Mouse (Mus musculus): ENCODE results near the gene Ripk4.

Gene Ripk4

DNA sequence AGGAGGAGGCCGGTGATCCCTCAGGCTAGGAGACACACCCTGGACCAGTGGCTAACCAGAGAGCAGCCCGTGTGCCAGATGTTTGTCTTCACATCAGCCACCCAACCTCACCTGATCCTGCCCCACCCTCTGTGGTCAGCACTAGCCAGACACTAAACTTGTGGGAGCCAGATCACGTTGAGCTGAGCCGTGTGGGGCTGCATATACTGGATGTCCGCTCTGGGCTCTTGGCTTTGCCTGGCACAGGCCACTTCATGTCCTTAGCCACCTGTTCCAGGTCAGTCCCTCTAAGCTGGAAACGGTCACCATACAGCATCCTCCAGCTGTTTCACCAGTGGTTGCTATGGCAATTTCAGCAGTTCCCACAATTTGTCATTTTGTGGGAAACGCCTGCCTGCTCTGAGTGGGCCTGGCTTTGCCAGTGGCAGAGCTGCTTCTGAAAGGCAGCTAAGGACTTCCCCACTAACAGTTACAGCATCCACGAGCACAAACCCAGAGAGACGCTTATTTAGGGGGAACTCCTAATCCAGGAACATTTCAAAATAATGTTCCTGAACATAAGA, 28.7 kb downstream of the Ripk4 start:
- DNase-seq = no peak

DNA sequence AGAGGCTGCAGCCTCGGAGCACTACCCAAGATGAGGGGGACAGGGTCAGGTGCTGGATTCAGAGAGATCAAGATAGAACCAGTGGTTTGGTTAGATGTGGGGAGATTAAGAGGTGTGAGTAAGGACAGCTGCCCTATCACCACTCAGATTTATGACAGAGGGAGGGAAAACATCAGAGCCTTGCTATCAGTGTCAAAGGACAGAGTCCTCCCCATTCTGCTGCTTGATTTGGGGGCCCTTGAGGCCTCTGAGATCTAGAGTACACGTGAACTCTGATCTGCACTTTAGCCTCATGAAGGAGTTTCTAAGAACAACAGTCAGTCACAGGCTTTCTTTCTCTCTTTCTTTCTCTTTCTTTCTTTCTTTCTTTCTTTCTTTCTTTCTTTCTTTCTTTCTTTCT, 30.0 kb downstream of the Ripk4 start:
- DNase-seq = no peak

DNA sequence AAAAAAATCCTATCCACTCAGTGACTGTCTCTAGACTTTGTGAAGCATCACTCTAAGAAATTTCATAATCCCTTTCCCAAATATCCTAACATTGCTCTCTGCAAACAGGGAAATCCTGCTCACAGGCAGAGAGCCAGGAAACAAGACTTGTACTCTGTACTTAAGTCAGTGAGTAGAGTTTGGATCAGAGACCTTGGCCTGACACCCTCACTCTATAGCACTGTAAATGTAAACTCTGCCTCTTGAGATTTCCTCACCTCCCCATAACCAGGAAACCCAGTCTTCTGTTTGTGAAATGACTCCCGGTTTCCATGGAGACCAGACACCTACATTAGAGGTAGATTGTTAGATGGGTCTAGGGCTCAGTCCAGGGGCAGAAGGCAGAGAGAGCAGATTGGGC, 33.3 kb downstream of the Ripk4 start:
- no peak for DNase-seq

DNA sequence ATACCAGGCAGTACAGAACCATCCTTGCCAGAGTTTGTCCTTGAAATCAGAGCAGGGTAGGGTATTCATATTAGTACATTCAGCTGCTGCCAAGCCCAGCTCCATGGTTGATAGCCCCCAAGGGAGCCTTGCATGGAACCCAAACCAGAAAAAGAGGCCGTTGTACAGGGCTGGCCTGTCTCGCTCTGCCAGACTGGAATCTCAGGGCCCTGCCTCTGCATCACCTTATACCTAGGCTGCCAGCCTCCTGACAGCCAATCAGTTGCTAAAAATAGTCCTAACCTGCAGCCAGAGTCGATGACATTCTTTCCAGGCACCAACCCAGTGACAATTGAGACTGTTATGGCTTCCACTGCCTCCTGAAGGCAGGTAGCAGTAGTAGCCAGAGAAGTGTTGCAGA, 37.2 kb downstream of the Ripk4 start:
- peak in 1 of 2 experiments; percentile 18 for DNase-seq

DNA sequence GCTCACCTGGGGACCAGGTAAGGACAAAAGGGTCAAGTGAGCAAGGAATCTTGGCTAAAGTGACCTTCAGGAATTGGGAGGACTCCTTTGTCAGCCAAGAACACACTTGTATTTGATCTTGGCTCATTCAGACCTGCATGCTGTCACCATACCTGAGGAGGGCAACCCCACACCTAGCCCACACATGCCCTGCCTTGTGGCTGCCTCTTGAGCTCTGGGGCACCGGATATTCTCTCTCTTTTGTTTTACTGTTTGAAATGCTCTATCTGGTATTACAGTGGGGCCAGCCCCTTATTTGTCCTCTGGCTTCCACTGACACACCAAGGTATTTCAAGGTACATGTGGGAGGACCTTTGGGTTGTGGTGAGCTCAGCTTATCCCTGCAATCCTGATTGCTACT, 43.5 kb downstream of the Ripk4 start:
- DNase-seq = no peak

DNA sequence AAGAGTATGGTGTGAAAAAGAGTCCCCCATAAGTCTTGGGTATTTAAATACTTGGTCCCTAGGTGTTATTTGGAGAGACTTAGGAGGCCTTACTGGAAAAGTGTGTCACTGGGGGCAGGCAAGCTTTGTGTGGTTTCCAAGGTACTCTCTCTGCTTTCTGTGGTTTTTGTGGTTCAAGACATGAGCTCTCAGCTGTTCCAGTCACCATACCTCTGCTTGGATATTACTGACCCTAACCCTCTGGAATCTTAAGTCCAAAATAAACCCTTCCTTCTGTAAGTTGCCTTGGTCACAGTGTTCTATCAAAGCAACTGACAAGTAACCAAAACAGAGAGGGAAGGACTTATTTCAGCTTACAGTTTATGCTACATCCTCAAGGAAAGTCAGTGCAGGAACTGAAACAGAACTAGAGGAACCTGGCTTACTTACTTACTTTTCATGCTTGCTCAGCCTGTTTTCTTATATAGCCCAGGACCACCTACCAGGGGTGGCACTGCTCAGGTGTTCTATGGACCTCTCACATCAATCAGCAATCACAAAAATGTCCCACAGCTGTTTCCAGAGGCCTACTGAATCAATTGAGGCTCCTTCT, 44.1 kb downstream of the Ripk4 start:
- no peak for DNase-seq

DNA sequence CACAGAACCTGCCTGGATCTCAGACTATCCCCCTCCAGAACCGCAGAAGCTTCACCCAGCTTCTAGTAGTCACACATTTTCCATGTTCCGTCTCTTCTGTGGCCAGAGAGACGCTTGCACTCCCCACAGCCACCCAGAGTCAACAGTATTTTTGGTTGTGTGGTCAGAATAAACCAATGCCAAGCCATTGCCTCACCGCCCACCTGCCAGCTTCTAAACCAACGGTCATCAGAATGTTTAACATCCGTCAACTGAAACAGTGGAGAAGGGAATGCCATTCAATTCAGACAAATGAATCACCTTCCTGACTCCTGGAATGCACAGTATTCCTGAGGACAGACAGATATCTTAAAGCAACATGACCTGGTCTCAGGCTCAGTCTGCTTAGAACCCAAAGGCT, 47.0 kb downstream of the Ripk4 start:
- no peak for DNase-seq

DNA sequence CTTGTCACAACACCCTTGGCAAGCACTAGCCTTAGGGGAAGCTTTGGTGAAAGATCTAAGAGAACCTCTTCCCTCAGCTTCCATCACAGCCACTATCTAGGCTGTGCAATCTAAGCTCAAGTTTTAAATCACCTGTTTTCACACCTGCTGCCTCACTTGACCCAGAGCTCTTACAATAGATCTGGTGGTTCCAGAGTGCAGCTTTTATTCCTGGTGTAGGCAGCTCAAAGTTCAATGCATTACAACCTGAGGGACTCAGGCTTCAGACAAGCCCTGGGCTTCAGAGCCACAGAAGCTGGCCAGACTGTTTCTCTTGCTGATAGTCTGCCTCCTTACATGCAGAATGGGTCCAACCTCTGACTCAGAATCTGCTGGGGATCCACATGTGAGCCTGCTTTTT, 51.5 kb downstream of the Ripk4 start:
- DNase-seq = no peak

DNA sequence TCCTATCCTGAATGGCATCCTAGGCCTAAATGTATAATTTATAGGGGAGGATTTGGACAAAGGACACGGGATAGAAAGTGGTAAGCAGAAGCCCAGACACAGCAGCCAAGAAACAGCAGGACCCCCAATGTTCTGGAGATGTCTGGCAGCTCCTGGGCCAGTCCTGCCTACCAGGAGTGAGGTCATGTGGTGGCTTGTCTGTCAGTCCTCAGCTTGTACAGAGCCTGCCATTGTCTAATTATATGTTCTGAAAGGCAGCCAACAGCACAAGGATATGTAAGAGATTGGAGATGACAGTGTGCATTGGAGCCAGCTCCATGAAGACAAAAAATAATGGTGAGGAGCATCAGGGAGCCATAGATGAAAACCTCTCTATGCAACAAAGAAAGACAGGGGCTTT, 61.7 kb downstream of the Ripk4 start:
- no peak for DNase-seq

DNA sequence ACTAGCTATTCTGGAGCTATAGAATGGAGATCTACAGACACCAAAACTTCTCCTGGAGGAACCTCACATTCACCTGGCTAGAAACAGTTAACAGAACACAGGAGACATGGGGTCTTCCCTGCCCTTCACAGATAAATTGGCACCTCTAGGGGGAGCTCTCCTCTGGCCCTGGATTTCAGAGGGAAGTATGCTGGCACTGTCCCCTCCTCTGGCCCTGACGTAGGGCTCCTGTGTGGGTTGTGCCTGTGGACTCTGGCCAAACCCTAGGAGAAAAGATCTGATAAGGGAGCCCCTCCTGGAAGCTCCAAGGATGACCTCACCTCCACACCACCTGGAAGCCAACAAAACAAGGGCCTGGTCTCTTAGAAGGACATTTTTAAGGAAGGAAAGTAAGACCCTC, 65.8 kb downstream of the Ripk4 start:
- DNase-seq = peak; percentile 16 to 39

DNA sequence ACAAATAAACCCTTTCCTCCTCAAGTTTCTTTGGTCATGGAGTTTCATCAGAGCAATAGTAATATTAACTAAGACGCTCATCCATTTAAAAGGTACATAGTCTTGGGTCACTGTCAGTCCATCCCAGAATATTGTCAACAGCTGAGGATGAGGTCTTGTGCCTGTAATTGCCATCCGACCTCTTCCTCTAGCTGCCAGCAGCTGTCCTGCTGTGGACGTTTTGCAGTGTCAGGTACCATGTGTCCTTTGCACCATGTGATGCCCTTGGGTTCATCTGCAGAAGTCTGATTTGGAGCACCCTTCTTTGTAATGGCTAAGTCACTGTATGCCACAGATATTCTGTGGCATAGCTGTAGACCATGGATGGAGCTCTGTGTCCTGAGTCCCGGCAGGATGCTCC, 67.9 kb downstream of the Ripk4 start:
- DNase-seq = no peak
